Comparison of ENCODE assay signal across 8 mouse cellular contexts in genomic region chr11:59787199-59787781, GRCm38 (mm10). TPM values are rescaled to one million over a fixed set of nuclear protein-coding genes. Genes with fewer than 3 reads are reported as not detected.
A peak's percentile ranks its signal among the peaks of the same experiment; 100 is the strongest.
DNase-seq lines count a peak whose midpoint lies in the region; ATAC-seq and TF ChIP-seq lines count a peak whose summit lies in the region.

Pld6 (minus strand) TSS chr11:59787645.

- H3K9ac ChIP-seq in hindbrain, embryonic 12.5 days = peak within 1 kb of the TSS; percentile 44
- peak within 1 kb of the TSS; percentile 62 for H3K9ac ChIP-seq in limb, embryonic 14.5 days (ENCODE audit: low read depth, low read length, severe bottlenecking)
- H3K9ac ChIP-seq in midbrain, embryonic 13.5 days (replicated peaks) = peak within 1 kb of the TSS; percentile 59

- ATAC-seq in hindbrain, embryonic 12.5 days (ENCODE audit: low FRiP score) = peak; percentile 68; the same call in 1 of the 2 replicates
- peak; percentile 80 for ATAC-seq in limb, embryonic 14.5 days (ENCODE audit: low FRiP score, low read depth)
- ATAC-seq in midbrain, embryonic 13.5 days = peak; percentile 85
- no peak for ATAC-seq in erythroid progenitor cell, adult 5-6 weeks (replicated peaks; ENCODE audit: low FRiP score, poor library complexity, severe bottlenecking)

- H3K27ac ChIP-seq in embryonic fibroblast, embryonic 13.5 days (ENCODE audit: insufficient read depth, low read length) = no peak within 1 kb of the TSS
- no peak within 1 kb of the TSS for H3K27ac ChIP-seq in hindbrain, embryonic 12.5 days
- no peak within 1 kb of the TSS for H3K27ac ChIP-seq in limb, embryonic 14.5 days (replicated peaks; ENCODE audit: low read depth, low read length)
- H3K27ac ChIP-seq in midbrain, embryonic 13.5 days = no peak within 1 kb of the TSS

- H3K4me3 ChIP-seq in embryonic fibroblast, embryonic 13.5 days (ENCODE audit: insufficient read depth, low read length) = 0 out of 2 replicates have a peak within 1 kb of the TSS, but pooled peaks have one; percentile 7
- H3K4me3 ChIP-seq in hindbrain, embryonic 12.5 days = peak within 1 kb of the TSS; percentile 41
- peak within 1 kb of the TSS; percentile 49 for H3K4me3 ChIP-seq in limb, embryonic 14.5 days (replicated peaks; ENCODE audit: low read length)
- H3K4me3 ChIP-seq in midbrain, embryonic 13.5 days (replicated peaks) = peak within 1 kb of the TSS; percentile 46

- WGBS in hindbrain, embryonic 12.5 days = 1% methylated on average over 50 of the region's 51 CpGs
- 1% methylated on average over 49 of the region's 51 CpGs for WGBS in limb, embryonic 14.5 days
- 2% methylated on average over 51 of the region's 51 CpGs for WGBS in midbrain, embryonic 13.5 days

- peak; percentile 82 for DNase-seq in A20 (ENCODE audit: low read depth, low spot score)
- DNase-seq in ZHBTc4 (ENCODE audit: low read depth, low spot score) = peak; percentile 95
- DNase-seq in limb, embryonic 14.5 days (ENCODE audit: low spot score) = peak; percentile 47
- DNase-seq in spleen, adult 12 weeks (ENCODE audit: low spot score) = peak; percentile 26

- peaks cover 17% of the 10 kb centered on the region for H3K27me3 ChIP-seq in hindbrain, embryonic 12.5 days
- no peaks in the 10 kb centered on the region for H3K27me3 ChIP-seq in limb, embryonic 14.5 days (ENCODE audit: control insufficient read depth, insufficient read depth, low read length)
- H3K27me3 ChIP-seq in midbrain, embryonic 13.5 days = peaks cover 18% of the 10 kb centered on the region

- no peak for TF ChIP-seq CTCF in embryonic fibroblast, embryonic 13.5 days (IDR thresholded peaks at IDR 0.05; ENCODE audit: borderline replicate concordance, insufficient read depth, low read length)

- no peaks in the 10 kb centered on the region for H3K4me1 ChIP-seq in embryonic fibroblast, embryonic 13.5 days (ENCODE audit: control insufficient read depth, insufficient read depth, low read length)
- H3K4me1 ChIP-seq in hindbrain, embryonic 12.5 days = peaks cover 10% of the 10 kb centered on the region
- H3K4me1 ChIP-seq in limb, embryonic 14.5 days (ENCODE audit: control insufficient read depth, insufficient read depth, low read length) = peaks cover 3% of the 10 kb centered on the region; the same call in 1 of the 2 replicates
- H3K4me1 ChIP-seq in midbrain, embryonic 13.5 days (replicated peaks) = peaks cover 10% of the 10 kb centered on the region

- TF ChIP-seq POLR2A in embryonic fibroblast, embryonic 13.5 days (IDR thresholded peaks at IDR 0.05; ENCODE audit: low read depth, low read length) = no peak
- TF ChIP-seq POLR2A in limb, embryonic 14.5 days (IDR thresholded peaks at IDR 0.05; ENCODE audit: borderline replicate concordance, extremely low read depth, insufficient read depth, insufficient read length) = no peak

- peaks cover 13% of the 10 kb centered on the region for H3K36me3 ChIP-seq in hindbrain, embryonic 12.5 days
- H3K36me3 ChIP-seq in limb, embryonic 14.5 days (ENCODE audit: control insufficient read depth, insufficient read depth, low read length) = peaks cover 15% of the 10 kb centered on the region
- H3K36me3 ChIP-seq in midbrain, embryonic 13.5 days = peaks cover 13% of the 10 kb centered on the region

- peak within 1 kb of the TSS; percentile 90 for H3K4me2 ChIP-seq in hindbrain, embryonic 12.5 days (replicated peaks)
- H3K4me2 ChIP-seq in limb, embryonic 14.5 days (replicated peaks; ENCODE audit: low read depth, low read length, severe bottlenecking) = peak within 1 kb of the TSS; percentile 96
- peak within 1 kb of the TSS; percentile 88 for H3K4me2 ChIP-seq in midbrain, embryonic 13.5 days (replicated peaks)

- H3K9me3 ChIP-seq in hindbrain, embryonic 12.5 days (replicated peaks) = no peaks in the 10 kb centered on the region
- no peaks in the 10 kb centered on the region for H3K9me3 ChIP-seq in limb, embryonic 14.5 days (ENCODE audit: control insufficient read depth, low read length)
- no peaks in the 10 kb centered on the region for H3K9me3 ChIP-seq in midbrain, embryonic 13.5 days

RNA-seq across cellular contexts. Expression of gene Pld6, which starts in this region (rescaled TPM):
- polyA plus RNA-seq in embryonic fibroblast, embryonic 13.5 days (2011; ENCODE audit: insufficient read length, low read depth, missing spikeins) = 0.74 TPM in 1 of 2 replicates, not detected in the other
- polyA plus RNA-seq in hindbrain, embryonic 12.5 days (2016; fragmentation: Nextera tagmentation; extraction: Ambion mirVana) = 1.2 and 1.5 TPM in 2 replicates
- 5.1 and 5.9 TPM in 2 replicates for polyA plus RNA-seq in limb, embryonic 14.5 days (2012; rRNA removed)
- polyA plus RNA-seq in limb, embryonic 14.5 days (2014; fragmentation: Nextera tagmentation; extraction: Ambion mirVana) = 0.58 and 1.4 TPM in 2 replicates
- polyA plus RNA-seq in midbrain, embryonic 13.5 days (2015; fragmentation: Nextera tagmentation; extraction: Ambion mirVana) = 2.4 and 2.7 TPM in 2 replicates
- total RNA-seq in erythroid progenitor cell, adult 5-6 weeks (2015; ENCODE audit: low replicate concordance) = not detected in 2 replicates
- not detected in 2 replicates for total RNA-seq in erythroid progenitor cell, adult 5-6 weeks (2017; ENCODE audit: low replicate concordance)

Comparison
In these comparisons a context has a peak if more than half of its experiments do, and no peak if none do; other contexts are left out.
1. DNase-seq: peak in every context shown above with its lines; median percentile 95 in ZHBTc4; 82 in A20; 47 in limb, embryonic 14.5 days; 26 in spleen, adult 12 weeks.